Mouse (Mus musculus) hindbrain, postnatal 0 days (tissue): Measurements from ENCODE around the gene Cyp2a22. TPM values are rescaled to one million over a fixed set of nuclear protein-coding genes. Genes with fewer than 3 reads are reported as not detected.

ENCODE experiments used
- polyA plus RNA-seq: library from polyadenylated mRNA; unstranded; fragments of >200 nt; fragmentation: Nextera tagmentation; extraction: Ambion mirVana; gene quantifications from 2 replicates; pipeline ENCODE4 v1.2.1, GENCODE M21; 2015
- total RNA-seq: library from RNA; depleted of rRNA; stranded (reverse); fragments of >200 nt; gene quantifications from 2 replicates; pipeline ENCODE4 v1.2.3, GENCODE M21; 2014; rRNA removed

The Cyp2a22 gene
- total and polyA plus RNA-seq, 2 experiments from 2014 or later, result not detected

Other genes with a start within 250 kb of the Cyp2a22 start
- not detected in 2 replicates for gene Cyp2b19, start 182.2 kb downstream of the Cyp2a22 start, total RNA-seq
- 0.23 and 0.71 TPM in 2 replicates for gene Cyp2b19, start 182.2 kb downstream of the Cyp2a22 start, polyA plus RNA-seq
- gene Cyp2g1, start 130.5 kb downstream of the Cyp2a22 start, total RNA-seq, result not detected in 2 replicates
- 0.08 TPM in 1 of 2 replicates, not detected in the other for gene Cyp2g1, start 130.5 kb downstream of the Cyp2a22 start, polyA plus RNA-seq
- 0.10 and 2.0 TPM in 2 replicates for gene Cyp2a5, start 104.1 kb downstream of the Cyp2a22 start, total RNA-seq
- gene Cyp2a5, start 104.1 kb downstream of the Cyp2a22 start, polyA plus RNA-seq, result 0.23 and 0.49 TPM in 2 replicates
- not detected in 2 replicates for gene Cyp2a12, start 89.7 kb upstream of the Cyp2a22 start, total RNA-seq
- not detected in 2 replicates for gene Cyp2a12, start 89.7 kb upstream of the Cyp2a22 start, polyA plus RNA-seq
- gene Cyp2f2, start 180.5 kb upstream of the Cyp2a22 start, total RNA-seq, result 1.3 TPM in 1 of 2 replicates, not detected in the other
- gene Cyp2f2, start 180.5 kb upstream of the Cyp2a22 start, polyA plus RNA-seq, result 0.36 and 0.43 TPM in 2 replicates
- not detected in 2 replicates for gene Cyp2t4, start 214.3 kb upstream of the Cyp2a22 start, total RNA-seq
- gene Cyp2t4, start 214.3 kb upstream of the Cyp2a22 start, polyA plus RNA-seq, result 0.09 and 0.32 TPM in 2 replicates
- 116 and 117 TPM in 2 replicates for gene Egln2, start 227.4 kb upstream of the Cyp2a22 start, total RNA-seq
- 75.4 and 78.6 TPM in 2 replicates for gene Egln2, start 227.4 kb upstream of the Cyp2a22 start, polyA plus RNA-seq
- gene Rab4b, start 239.5 kb upstream of the Cyp2a22 start, total RNA-seq, result 66.7 and 76.9 TPM in 2 replicates
- 125 and 128 TPM in 2 replicates for gene Rab4b, start 239.5 kb upstream of the Cyp2a22 start, polyA plus RNA-seq
- not detected in 2 replicates for gene Gm21983, start 241.7 kb upstream of the Cyp2a22 start, total RNA-seq
- gene Gm21983, start 241.7 kb upstream of the Cyp2a22 start, polyA plus RNA-seq, result 0.43 and 0.44 TPM in 2 replicates
- 17.8 and 34.2 TPM in 2 replicates for gene Mia, start 241.8 kb upstream of the Cyp2a22 start, total RNA-seq
- 63.6 and 70.1 TPM in 2 replicates for gene Mia, start 241.8 kb upstream of the Cyp2a22 start, polyA plus RNA-seq